Mouse (Mus musculus) G1E (cell line): ENCODE measurements around the gene Rel. TPM values are rescaled to one million over a fixed set of nuclear protein-coding genes. Genes with fewer than 3 reads are reported as not detected.

Experiments used
- ATAC-seq: 2 replicates; pipeline ENCODE4 v1.8.0; 2016; ENCODE audit warnings: mild to moderate bottlenecking; ENCODE audit not compliant: insufficient number of reproducible peaks, poor library complexity, low FRiP score, severe bottlenecking; ENCODE audit errors: extremely low read depth
- DNase-seq: peaks from one replicate; pipeline ENCODE4 v3.0.0; 2012; ENCODE audit warnings: low spot score
- H3K27me3 ChIP-seq: 2 replicates; pipeline ENCODE4 v1.6.1; 2012; ENCODE audit warnings: mild to moderate bottlenecking, low read length, inconsistent platforms; ENCODE audit not compliant: insufficient read depth
- H3K36me3 ChIP-seq: replicated peaks from 2 replicates; pipeline ENCODE3; 2012; ENCODE audit warnings: mild to moderate bottlenecking, inconsistent platforms
- H3K4me1 ChIP-seq: 2 replicates; pipeline ENCODE4 v1.6.1; 2012; ENCODE audit warnings: low read depth, low read length, inconsistent platforms, mixed read lengths; ENCODE audit not compliant: insufficient read depth
- H3K4me3 ChIP-seq: 2 replicates; pipeline ENCODE4 v1.5.1; 2012; ENCODE audit warnings: low read depth, mild to moderate bottlenecking, inconsistent platforms, low read length, moderate library complexity, mixed read lengths
- H3K9me3 ChIP-seq: replicated peaks from 2 replicates; pipeline ENCODE4 v1.6.1; 2012; ENCODE audit warnings: inconsistent platforms
- CTCF ChIP-seq: IDR thresholded peaks from 2 replicates; pipeline ENCODE4 v1.5.1; 2012; ENCODE audit warnings: low read depth, low read length, inconsistent platforms, mixed read lengths
- GATA1 ChIP-seq: IDR thresholded peaks from 2 replicates; pipeline ENCODE4 v1.6.1; 2012; ENCODE audit warnings: borderline replicate concordance, low read length, inconsistent platforms, mixed read lengths
- GATA2 ChIP-seq: IDR thresholded peaks from 2 replicates; pipeline ENCODE4 v1.6.1; 2012; ENCODE audit warnings: low read depth, low read length, inconsistent platforms, borderline replicate concordance
- POLR2AphosphoS5 ChIP-seq: IDR thresholded peaks from 2 replicates; pipeline ENCODE4 v1.6.1; 2012; ENCODE audit warnings: low read depth, low read length, inconsistent platforms; ENCODE audit not compliant: insufficient replicate concordance
- TAL1 ChIP-seq: conservative IDR thresholded peaks from 2 replicates; pipeline ENCODE4 v1.6.1; 2012; ENCODE audit warnings: low read depth, low read length, inconsistent platforms, mixed read lengths
- polyA plus RNA-seq: library from polyadenylated mRNA; stranded (reverse); fragments of >175 nt; gene quantifications from 2 replicates; pipeline ENCODE4 v1.2.3, GENCODE M21; 2012
- total RNA-seq, 2 experiments: library from RNA; stranded (forward) in 1 of 2; stranded (reverse) in 1 of 2; fragments of 200-1000 nt in 1 of 2; fragments of >200 nt in 1 of 2; fragmentation: Nextera tagmentation in 1 of 2; gene quantifications; 2 replicates each; pipeline ENCODE4 v1.2.3; 2014 to 2017

Rel gene
- total and polyA plus RNA-seq, 3 experiments = 0.60 to 18.0 (median 7.4) TPM

GRCm38 (mm10) chr11:23722326-23722725 is 48.4 kb downstream of the Rel start:
- H3K4me1 ChIP-seq = peaks cover 7% of the 10 kb centered on the region; the same call in 1 of the 2 replicates
- TF ChIP-seq GATA1 (no peak), CTCF (no peak), TAL1 (no peak), POLR2AphosphoS5 (no peak), GATA2 (no peak)
- peaks cover 94% of the 10 kb centered on the region for H3K36me3 ChIP-seq
- no peak overlapping the region for H3K4me3 ChIP-seq
- no peaks in the 10 kb centered on the region for H3K27me3 ChIP-seq
- H3K9me3 ChIP-seq = no peaks in the 10 kb centered on the region
- DNase-seq (no peak), ATAC-seq (no peak)

GRCm38 (mm10) chr11:23719825-23720224 is 50.9 kb downstream of the Rel start:
- Histone ChIP-seq H3K4me3 (no peak overlapping the region), H3K4me1 (peaks cover 7% of the 10 kb centered on the region; the same call in 1 of the 2 replicates), H3K9me3 (no peaks in the 10 kb centered on the region), H3K27me3 (no peaks in the 10 kb centered on the region), H3K36me3 (peaks cover 95% of the 10 kb centered on the region)
- ATAC-seq (no peak), DNase-seq (no peak)
- TF ChIP-seq CTCF (no peak), POLR2AphosphoS5 (no peak), GATA2 (no peak), TAL1 (no peak), GATA1 (no peak)

GRCm38 (mm10) chr11:23718856-23719255 is 51.9 kb downstream of the Rel start:
- no peaks in the 10 kb centered on the region for H3K27me3 ChIP-seq
- H3K36me3 ChIP-seq = peaks cover 98% of the 10 kb centered on the region
- no peak overlapping the region for H3K4me3 ChIP-seq
- TF ChIP-seq GATA2 = no peak
- TF ChIP-seq GATA1 = no peak
- TF ChIP-seq POLR2AphosphoS5 = no peak
- TF ChIP-seq TAL1 = no peak
- TF ChIP-seq CTCF = no peak
- DNase-seq (no peak), ATAC-seq (no peak)
- H3K4me1 ChIP-seq = peaks cover 7% of the 10 kb centered on the region; the same call in 1 of the 2 replicates
- no peaks in the 10 kb centered on the region for H3K9me3 ChIP-seq

- H3K27me3 ChIP-seq = no peaks in the 10 kb centered on the region
- H3K9me3 ChIP-seq = no peaks in the 10 kb centered on the region
- TF ChIP-seq CTCF (no peak), GATA1 (no peak), TAL1 (no peak), POLR2AphosphoS5 (no peak), GATA2 (no peak)
- H3K4me3 ChIP-seq = no peak overlapping the region
- DNase-seq (no peak), ATAC-seq (no peak)
- no peaks in the 10 kb centered on the region for H3K4me1 ChIP-seq
- H3K36me3 ChIP-seq = peaks cover 94% of the 10 kb centered on the region
Observed at GRCm38 (mm10) chr11:23712299-23712698, 58.5 kb downstream of the Rel start.

GRCm38 (mm10) chr11:23704604-23705294 is 66.0 kb downstream of the Rel start:
- no peak overlapping the region for H3K4me3 ChIP-seq
- TF ChIP-seq GATA2 (no peak), POLR2AphosphoS5 (no peak), TAL1 (no peak), GATA1 (no peak)
- no peaks in the 10 kb centered on the region for H3K27me3 ChIP-seq
- H3K36me3 ChIP-seq = peaks cover 68% of the 10 kb centered on the region
- no peaks in the 10 kb centered on the region; the same call in 1 of the 2 replicates for H3K4me1 ChIP-seq
- no peak for DNase-seq
- no peak for ATAC-seq
- no peaks in the 10 kb centered on the region for H3K9me3 ChIP-seq

- TF ChIP-seq POLR2AphosphoS5 = no peak
- TF ChIP-seq CTCF = no peak
- no peak for TF ChIP-seq GATA2
- TF ChIP-seq GATA1 = no peak
- TF ChIP-seq TAL1 = no peak
- no peak for DNase-seq
- Histone ChIP-seq H3K27me3 (no peaks in the 10 kb centered on the region), H3K9me3 (no peaks in the 10 kb centered on the region), H3K36me3 (peaks cover 61% of the 10 kb centered on the region), H3K4me1 (peaks cover 4% of the 10 kb centered on the region; the same call in 1 of the 2 replicates), H3K4me3 (no peak overlapping the region)
- no peak for ATAC-seq
Observed at GRCm38 (mm10) chr11:23701831-23702230, 68.9 kb downstream of the Rel start.
